Mouse (Mus musculus) G1E (cell line): ENCODE results near the gene Dnm3. TPM values are rescaled to one million over a fixed set of nuclear protein-coding genes. Genes with fewer than 3 reads are reported as not detected.

ENCODE experiments used
- ATAC-seq: 2 replicates; pipeline ENCODE4 v1.8.0; 2016; ENCODE audit warnings: mild to moderate bottlenecking; ENCODE audit not compliant: insufficient number of reproducible peaks, poor library complexity, low FRiP score, severe bottlenecking; ENCODE audit errors: extremely low read depth
- DNase-seq: peaks from one replicate; pipeline ENCODE4 v3.0.0; 2012; ENCODE audit warnings: low spot score
- H3K27me3 ChIP-seq: 2 replicates; pipeline ENCODE4 v1.6.1; 2012; ENCODE audit warnings: mild to moderate bottlenecking, low read length, inconsistent platforms; ENCODE audit not compliant: insufficient read depth
- H3K36me3 ChIP-seq: replicated peaks from 2 replicates; pipeline ENCODE3; 2012; ENCODE audit warnings: mild to moderate bottlenecking, inconsistent platforms
- H3K4me1 ChIP-seq: 2 replicates; pipeline ENCODE4 v1.6.1; 2012; ENCODE audit warnings: low read depth, low read length, inconsistent platforms, mixed read lengths; ENCODE audit not compliant: insufficient read depth
- H3K4me3 ChIP-seq: 2 replicates; pipeline ENCODE4 v1.5.1; 2012; ENCODE audit warnings: low read depth, mild to moderate bottlenecking, inconsistent platforms, low read length, moderate library complexity, mixed read lengths
- H3K9me3 ChIP-seq: replicated peaks from 2 replicates; pipeline ENCODE4 v1.6.1; 2012; ENCODE audit warnings: inconsistent platforms
- CTCF ChIP-seq: IDR thresholded peaks from 2 replicates; pipeline ENCODE4 v1.5.1; 2012; ENCODE audit warnings: low read depth, low read length, inconsistent platforms, mixed read lengths
- GATA1 ChIP-seq: IDR thresholded peaks from 2 replicates; pipeline ENCODE4 v1.6.1; 2012; ENCODE audit warnings: borderline replicate concordance, low read length, inconsistent platforms, mixed read lengths
- GATA2 ChIP-seq: IDR thresholded peaks from 2 replicates; pipeline ENCODE4 v1.6.1; 2012; ENCODE audit warnings: low read depth, low read length, inconsistent platforms, borderline replicate concordance
- POLR2AphosphoS5 ChIP-seq: IDR thresholded peaks from 2 replicates; pipeline ENCODE4 v1.6.1; 2012; ENCODE audit warnings: low read depth, low read length, inconsistent platforms; ENCODE audit not compliant: insufficient replicate concordance
- TAL1 ChIP-seq: conservative IDR thresholded peaks from 2 replicates; pipeline ENCODE4 v1.6.1; 2012; ENCODE audit warnings: low read depth, low read length, inconsistent platforms, mixed read lengths
- polyA plus RNA-seq: library from polyadenylated mRNA; stranded (reverse); fragments of >175 nt; gene quantifications from 2 replicates; pipeline ENCODE4 v1.2.3, GENCODE M21; 2012
- total RNA-seq, 2 experiments: library from RNA; stranded (forward) in 1 of 2; stranded (reverse) in 1 of 2; fragments of 200-1000 nt in 1 of 2; fragments of >200 nt in 1 of 2; fragmentation: Nextera tagmentation in 1 of 2; gene quantifications; 2 replicates each; pipeline ENCODE4 v1.2.3; 2014 to 2017

The Dnm3 gene
- total and polyA plus RNA-seq, 3 experiments: 0.27 to 0.66 TPM; not detected in 1

DNA sequence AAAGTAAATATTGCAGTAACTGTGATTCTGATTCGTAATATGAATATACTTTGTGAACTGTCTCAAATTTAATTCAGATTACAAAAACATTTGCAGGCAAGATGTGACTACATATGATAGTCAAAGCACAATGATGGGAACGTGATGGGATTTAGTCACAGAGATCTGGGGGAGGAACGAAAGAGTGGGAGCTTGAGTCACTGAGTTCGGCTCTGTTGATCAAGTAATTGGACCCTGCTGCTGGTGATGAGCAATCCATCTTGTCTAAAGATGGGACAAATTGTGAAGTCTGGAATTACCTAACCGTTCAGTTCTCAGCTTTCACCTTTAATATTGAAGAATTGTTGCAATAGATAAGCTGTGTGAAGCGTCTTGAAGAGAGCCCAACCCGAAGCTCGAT is 505.6 kb downstream of the Dnm3 start:
- H3K36me3 ChIP-seq: peaks cover 20% of the 10 kb centered on the region
- no peak for DNase-seq
- H3K9me3 ChIP-seq: no peaks in the 10 kb centered on the region
- no peak for TF ChIP-seq GATA1
- no peak for TF ChIP-seq GATA2
- no peak for TF ChIP-seq CTCF
- no peaks in the 10 kb centered on the region for H3K27me3 ChIP-seq
- H3K4me3 ChIP-seq: no peak overlapping the region
- ATAC-seq: no peak
- H3K4me1 ChIP-seq: peaks cover 51% of the 10 kb centered on the region

- Histone ChIP-seq H3K4me3 (no peak overlapping the region; the same call in 1 of the 2 replicates), H3K9me3 (no peaks in the 10 kb centered on the region), H3K27me3 (no peaks in the 10 kb centered on the region), H3K4me1 (peaks cover 45% of the 10 kb centered on the region), H3K36me3 (peaks cover 20% of the 10 kb centered on the region)
- no peak for ATAC-seq
- DNase-seq: no peak
- TF ChIP-seq CTCF (no peak), GATA2 (no peak), POLR2AphosphoS5 (no peak), TAL1 (no peak)
Measured at GRCm38 (mm10) chr1:161970874-161971273, 507.0 kb downstream of the Dnm3 start.

DNA sequence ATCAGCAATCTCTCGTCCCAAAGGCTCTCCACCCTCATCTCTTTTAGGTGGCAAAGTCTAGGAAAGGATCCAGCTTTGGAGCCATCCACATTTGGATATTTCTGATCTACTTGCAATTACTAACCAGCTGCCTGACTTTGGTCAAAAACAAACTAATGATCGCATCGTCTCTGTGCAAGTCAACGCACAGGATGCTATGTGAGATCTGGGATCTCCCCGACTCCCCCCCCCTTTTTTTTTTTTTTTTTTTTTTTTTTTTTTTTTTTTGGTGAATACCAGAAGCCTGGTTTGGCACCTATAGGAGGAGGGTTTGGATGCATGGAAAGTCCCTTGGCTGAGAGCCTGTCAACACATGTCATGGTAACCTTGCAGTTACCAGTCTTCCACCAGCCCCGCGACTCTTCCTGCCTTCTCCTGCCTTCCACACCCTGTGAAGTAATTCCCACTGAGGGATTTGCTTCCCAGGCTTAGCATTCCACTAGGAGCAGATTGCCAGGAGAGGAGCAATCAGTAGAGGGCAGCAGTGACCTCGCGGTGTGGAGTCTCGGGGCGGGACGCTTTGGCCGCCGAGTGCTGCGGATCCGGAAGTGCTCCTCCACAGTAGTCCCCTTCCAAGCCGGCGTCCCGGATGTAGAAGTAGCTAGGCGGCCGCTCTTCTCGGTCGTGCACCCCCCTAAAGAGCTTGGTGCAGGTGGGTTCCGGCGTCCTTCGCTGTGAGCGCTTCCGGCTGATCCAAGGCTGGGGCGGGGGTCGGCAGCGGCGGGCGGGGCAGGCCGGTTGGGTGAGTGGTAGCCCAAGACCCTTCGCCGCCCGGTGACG is 509.0 kb downstream of the Dnm3 start, which contains the start of gene Pigc:
TSS of gene Pigc (plus strand) at position 598 of the 819 bp plus-strand sequence.
- TF ChIP-seq CTCF (0 out of 2 replicates have a peak, but pooled peaks have one; percentile 28), POLR2AphosphoS5 (no peak)
- H3K27me3 ChIP-seq: peaks cover 4% of the 10 kb centered on the region
- DNase-seq (peak; percentile 86), ATAC-seq (peak; percentile 98)
- H3K9me3 ChIP-seq: no peaks in the 10 kb centered on the region
- peak within 1 kb of the TSS; percentile 75 for H3K4me3 ChIP-seq
- peaks cover 30% of the 10 kb centered on the region for H3K4me1 ChIP-seq
- H3K36me3 ChIP-seq: peaks cover 20% of the 10 kb centered on the region

DNA sequence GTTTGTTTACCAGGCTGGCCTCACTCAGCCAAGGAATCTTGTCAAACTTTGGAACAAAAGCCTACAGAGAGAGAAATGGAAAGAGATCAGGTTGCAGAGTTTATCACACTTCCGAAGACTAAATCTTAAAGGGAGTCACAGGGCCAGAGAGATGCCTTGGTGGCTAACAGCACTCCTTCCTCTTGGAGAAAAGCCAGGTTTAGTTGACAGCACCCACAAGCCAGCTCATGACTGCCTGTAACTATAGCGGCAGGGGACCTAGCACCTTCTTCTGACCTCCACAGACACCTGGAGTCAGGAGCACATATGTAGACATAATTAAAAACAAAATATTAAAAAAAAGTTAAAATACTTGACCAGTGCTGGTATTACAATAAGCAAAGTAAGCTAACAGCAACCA is 509.9 kb downstream of the Dnm3 start:
- no peak for TF ChIP-seq POLR2AphosphoS5
- no peak for TF ChIP-seq CTCF
- TF ChIP-seq GATA2: no peak
- no peak for TF ChIP-seq GATA1
- no peak for TF ChIP-seq TAL1
- Histone ChIP-seq H3K4me3 (no peak overlapping the region), H3K36me3 (peaks cover 18% of the 10 kb centered on the region), H3K4me1 (peaks cover 28% of the 10 kb centered on the region), H3K27me3 (peaks cover 4% of the 10 kb centered on the region), H3K9me3 (no peaks in the 10 kb centered on the region)
- DNase-seq: no peak
- ATAC-seq: no peak

DNA sequence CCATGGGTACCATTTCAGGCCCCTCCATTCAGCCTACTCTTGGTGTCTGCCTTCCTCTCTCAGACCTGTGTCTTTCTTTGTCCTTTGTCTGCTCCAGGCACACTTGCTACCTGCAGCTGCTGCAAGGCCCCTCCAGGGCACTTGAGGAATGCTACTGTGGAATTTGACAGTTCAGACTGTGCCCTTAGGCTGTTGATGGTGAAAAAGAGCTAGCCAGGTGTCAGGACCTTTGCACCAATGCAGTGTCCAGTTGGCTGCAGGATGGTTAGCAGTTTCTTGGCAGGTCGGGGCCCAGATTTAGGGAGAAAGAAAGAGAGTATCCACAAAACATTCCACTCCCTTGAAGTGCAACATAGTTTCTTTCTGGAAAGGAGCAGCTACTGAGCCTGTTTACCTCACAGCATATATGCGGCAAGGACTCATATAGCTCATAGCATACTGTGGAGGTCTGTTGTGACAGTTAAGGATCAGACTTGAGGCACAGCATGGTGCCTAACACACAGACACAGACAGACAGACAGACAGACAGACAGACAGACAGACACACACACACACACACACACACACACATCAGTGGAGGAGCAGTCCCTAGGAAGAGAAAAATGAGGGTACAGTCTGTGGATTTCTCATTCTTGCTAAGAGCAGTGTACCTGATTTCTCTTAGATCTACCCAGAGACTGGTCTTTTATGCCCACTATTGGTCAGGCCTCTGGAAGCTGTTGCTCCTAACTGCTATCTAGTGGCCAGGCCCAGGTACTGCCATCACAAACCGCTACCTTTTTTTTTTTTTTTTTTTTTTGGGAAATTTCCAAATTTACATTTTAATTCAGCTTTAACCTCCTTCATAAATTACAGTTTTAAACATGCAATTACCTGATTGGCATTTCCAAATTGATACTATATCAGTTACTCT is 515.1 kb downstream of the Dnm3 start:
- H3K4me1 ChIP-seq: peaks cover 16% of the 10 kb centered on the region
- DNase-seq (no peak), ATAC-seq (no peak; the same call in 1 of the 2 replicates)
- H3K9me3 ChIP-seq: no peaks in the 10 kb centered on the region
- H3K27me3 ChIP-seq: peaks cover 8% of the 10 kb centered on the region
- no peak overlapping the region for H3K4me3 ChIP-seq
- H3K36me3 ChIP-seq: no peaks in the 10 kb centered on the region
- peak; percentile 37; the same call in 1 of the 2 replicates for TF ChIP-seq CTCF
- no peak for TF ChIP-seq GATA1

DNA sequence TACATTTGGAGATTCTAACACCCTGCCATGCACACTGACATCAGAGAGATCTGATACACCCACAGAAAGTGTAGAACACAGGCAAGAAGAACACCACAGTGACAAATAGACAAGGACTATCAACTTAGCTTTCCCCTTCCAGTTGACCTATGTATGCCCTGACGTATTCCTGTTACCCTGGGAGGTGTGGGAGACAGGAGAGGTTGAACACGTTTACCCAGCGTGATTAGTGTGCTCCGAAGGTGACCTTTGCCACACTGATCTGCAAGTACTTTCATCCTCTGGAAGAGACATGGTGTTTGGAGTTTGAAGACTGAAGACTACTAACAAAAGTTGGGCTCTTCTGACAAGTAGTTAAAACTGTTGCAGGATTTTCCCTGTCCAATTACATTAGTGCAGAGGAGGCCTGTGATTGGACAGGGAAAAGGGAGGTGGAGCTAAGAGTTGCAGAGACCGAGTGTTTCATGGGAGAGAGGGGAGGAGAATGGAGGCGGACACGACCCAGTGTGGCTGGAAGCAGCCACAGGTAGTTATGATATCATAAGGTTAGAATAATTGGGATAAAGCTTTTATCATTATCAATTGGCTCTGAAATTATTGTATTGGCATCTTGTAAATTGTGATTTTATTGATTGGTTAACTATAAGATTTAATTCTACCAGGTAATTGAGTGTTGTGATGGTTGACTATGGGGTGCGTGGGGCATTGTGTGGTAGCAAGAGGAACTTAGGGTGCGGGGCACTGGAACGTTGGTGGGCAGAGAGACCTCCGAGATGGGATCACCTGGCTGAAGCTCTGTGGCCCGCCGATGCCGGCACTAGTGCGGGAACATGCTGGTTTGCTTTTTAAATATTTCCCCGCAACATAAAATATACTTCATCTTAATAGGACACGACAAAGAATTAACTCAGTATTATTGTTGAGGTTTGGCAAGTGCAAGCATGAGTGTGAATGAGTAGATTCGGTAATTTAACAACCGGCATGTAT is 519.6 kb downstream of the Dnm3 start:
- Histone ChIP-seq H3K36me3 (no peaks in the 10 kb centered on the region), H3K9me3 (no peaks in the 10 kb centered on the region), H3K4me3 (no peak overlapping the region), H3K4me1 (peaks cover 13% of the 10 kb centered on the region), H3K27me3 (peaks cover 7% of the 10 kb centered on the region)
- DNase-seq (no peak), ATAC-seq (no peak)
- TF ChIP-seq CTCF (no peak), POLR2AphosphoS5 (no peak), TAL1 (no peak), GATA2 (no peak), GATA1 (no peak)
